Mouse (Mus musculus): ENCODE results near the gene Pepd. TPM values are rescaled to one million over a fixed set of nuclear protein-coding genes. Genes with fewer than 3 reads are reported as not detected.

The Pepd gene
- total RNA-seq, 1 experiment, result 53.9 TPM

GRCm38 (mm10) chr7:35040176-35040972 lies 128.2 kb downstream of the Pepd start:
- no peak for DNase-seq (ENCODE audit: low read depth, low spot score)
- no peaks in the 10 kb centered on the region for H3K9me3 ChIP-seq (ENCODE audit: control insufficient read depth, insufficient read depth, low read depth, low read length)
- H3K27ac ChIP-seq (ENCODE audit: insufficient read depth, low read depth, low read length, poor library complexity, severe bottlenecking), result no peak overlapping the region
- no peak overlapping the region for H3K4me3 ChIP-seq (ENCODE audit: insufficient read depth in 1 of 2, low read depth in 1 of 2, low read length in 2 of 2, poor library complexity in 1 of 2, severe bottlenecking in 1 of 2)
- peaks cover 25% of the 10 kb centered on the region for H3K36me3 ChIP-seq (ENCODE audit: control insufficient read depth, insufficient read depth, low read length, poor library complexity, severe bottlenecking)
- in situ Hi-C loops (cut with MboI; ENCODE audit: low sequenced_read_pairs in 2 of 2, unreplicated experiment in 2 of 2), result no loop called here
- no peak overlapping the region for H3K9ac ChIP-seq (ENCODE audit: insufficient read depth, low read depth, low read length, poor library complexity, severe bottlenecking)
- no peaks in the 10 kb centered on the region; a peak in 1 of 4 replicates for H3K4me1 ChIP-seq (ENCODE audit: control insufficient read depth in 2 of 2, insufficient read depth in 2 of 2, low read length in 2 of 2, poor library complexity in 1 of 2)
- TF ChIP-seq ZC3H11A (IDR thresholded peaks at IDR 0.05; ENCODE audit: borderline replicate concordance, low read depth, low read length), result no peak
- TF ChIP-seq MAFK (IDR thresholded peaks at IDR 0.05; ENCODE audit: insufficient read depth, low read depth, low read length), result no peak
- no peak for TF ChIP-seq ZNF384 (IDR thresholded peaks at IDR 0.05; ENCODE audit: low read depth, low read length)
- TF ChIP-seq CHD2 (IDR thresholded peaks at IDR 0.05; ENCODE audit: low read depth, low read length), result no peak

- no peak overlapping the region for H3K9ac ChIP-seq (ENCODE audit: insufficient read depth, low read depth, low read length, poor library complexity, severe bottlenecking)
- H3K9me3 ChIP-seq (ENCODE audit: control insufficient read depth, insufficient read depth, low read depth, low read length), result no peaks in the 10 kb centered on the region
- no peak for DNase-seq (ENCODE audit: low read depth, low spot score)
- H3K4me3 ChIP-seq (ENCODE audit: insufficient read depth in 1 of 2, low read depth in 1 of 2, low read length in 2 of 2, poor library complexity in 1 of 2, severe bottlenecking in 1 of 2), result no peak overlapping the region
- in situ Hi-C loops (cut with MboI; ENCODE audit: low sequenced_read_pairs in 2 of 2, unreplicated experiment in 2 of 2), result no loop called here
- no peak overlapping the region for H3K27ac ChIP-seq (ENCODE audit: insufficient read depth, low read depth, low read length, poor library complexity, severe bottlenecking)
- TF ChIP-seq MAFK (IDR thresholded peaks at IDR 0.05; ENCODE audit: insufficient read depth, low read depth, low read length), result no peak
- no peak for TF ChIP-seq ZC3H11A (IDR thresholded peaks at IDR 0.05; ENCODE audit: borderline replicate concordance, low read depth, low read length)
- H3K36me3 ChIP-seq (ENCODE audit: control insufficient read depth, insufficient read depth, low read length, poor library complexity, severe bottlenecking), result peaks cover 25% of the 10 kb centered on the region
- H3K4me1 ChIP-seq (ENCODE audit: control insufficient read depth in 2 of 2, insufficient read depth in 2 of 2, low read length in 2 of 2, poor library complexity in 1 of 2), result no peaks in the 10 kb centered on the region; a peak in 1 of 4 replicates
Observed at GRCm38 (mm10) chr7:35041286-35042208, 129.4 kb downstream of the Pepd start.

- DNase-seq (ENCODE audit: low read depth, low spot score), result no peak
- Histone ChIP-seq H3K9me3 (ENCODE audit: control insufficient read depth, insufficient read depth, low read depth, low read length) (no peaks in the 10 kb centered on the region), H3K36me3 (ENCODE audit: control insufficient read depth, insufficient read depth, low read length, poor library complexity, severe bottlenecking) (peaks cover 25% of the 10 kb centered on the region), H3K4me1 (ENCODE audit: control insufficient read depth in 2 of 2, insufficient read depth in 2 of 2, low read length in 2 of 2, poor library complexity in 1 of 2) (no peaks in the 10 kb centered on the region; a peak in 1 of 4 replicates), H3K9ac (ENCODE audit: insufficient read depth, low read depth, low read length, poor library complexity, severe bottlenecking) (no peak overlapping the region), H3K4me3 (ENCODE audit: insufficient read depth in 1 of 2, low read depth in 1 of 2, low read length in 2 of 2, poor library complexity in 1 of 2, severe bottlenecking in 1 of 2) (no peak overlapping the region), H3K27ac (ENCODE audit: insufficient read depth, low read depth, low read length, poor library complexity, severe bottlenecking) (no peak overlapping the region)
- TF ChIP-seq MAFK (IDR thresholded peaks at IDR 0.05; ENCODE audit: insufficient read depth, low read depth, low read length) (no peak), CHD2 (IDR thresholded peaks at IDR 0.05; ENCODE audit: low read depth, low read length) (no peak), ZC3H11A (IDR thresholded peaks at IDR 0.05; ENCODE audit: borderline replicate concordance, low read depth, low read length) (no peak), ZNF384 (IDR thresholded peaks at IDR 0.05; ENCODE audit: low read depth, low read length) (no peak), HCFC1 (IDR thresholded peaks at IDR 0.05; ENCODE audit: borderline replicate concordance, insufficient read depth, low read length) (no peak)
- in situ Hi-C loops (cut with MboI; ENCODE audit: low sequenced_read_pairs in 2 of 2, unreplicated experiment in 2 of 2), result no loop called here
Observed at GRCm38 (mm10) chr7:35042209-35042554, 130.0 kb downstream of the Pepd start.

GRCm38 (mm10) chr7:35042759-35043217 lies 130.6 kb downstream of the Pepd start:
- DNase-seq (ENCODE audit: low read depth, low spot score), result no peak
- TF ChIP-seq ZC3H11A (IDR thresholded peaks at IDR 0.05; ENCODE audit: borderline replicate concordance, low read depth, low read length) (no peak), CHD2 (IDR thresholded peaks at IDR 0.05; ENCODE audit: low read depth, low read length) (no peak), HCFC1 (IDR thresholded peaks at IDR 0.05; ENCODE audit: borderline replicate concordance, insufficient read depth, low read length) (no peak), MAFK (IDR thresholded peaks at IDR 0.05; ENCODE audit: insufficient read depth, low read depth, low read length) (no peak), ZNF384 (IDR thresholded peaks at IDR 0.05; ENCODE audit: low read depth, low read length) (no peak)
- H3K36me3 ChIP-seq (ENCODE audit: control insufficient read depth, insufficient read depth, low read length, poor library complexity, severe bottlenecking), result peaks cover 25% of the 10 kb centered on the region
- no peak overlapping the region for H3K4me3 ChIP-seq (ENCODE audit: insufficient read depth in 1 of 2, low read depth in 1 of 2, low read length in 2 of 2, poor library complexity in 1 of 2, severe bottlenecking in 1 of 2)
- no peaks in the 10 kb centered on the region; a peak in 1 of 4 replicates for H3K4me1 ChIP-seq (ENCODE audit: control insufficient read depth in 2 of 2, insufficient read depth in 2 of 2, low read length in 2 of 2, poor library complexity in 1 of 2)
- H3K9me3 ChIP-seq (ENCODE audit: control insufficient read depth, insufficient read depth, low read depth, low read length), result no peaks in the 10 kb centered on the region
- H3K27ac ChIP-seq (ENCODE audit: insufficient read depth, low read depth, low read length, poor library complexity, severe bottlenecking), result no peak overlapping the region
- in situ Hi-C loops (cut with MboI; ENCODE audit: low sequenced_read_pairs in 2 of 2, unreplicated experiment in 2 of 2), result no loop called here
- no peak overlapping the region for H3K9ac ChIP-seq (ENCODE audit: insufficient read depth, low read depth, low read length, poor library complexity, severe bottlenecking)

All from ES-E14 (cell line).